Mouse (Mus musculus) heart, adult 2 months (tissue): ENCODE measurements around the gene Mef2c. TPM values are rescaled to one million over a fixed set of nuclear protein-coding genes. Genes with fewer than 3 reads are reported as not detected.

Experiments
- DNase-seq, 2 experiments: peaks; one replicate each; pipeline ENCODE4 v3.0.0; 2021
- H3K27ac ChIP-seq: fragments of 200-600 bp; 2 replicates; pipeline ENCODE4 v1.8.1; 2022
- H3K27me3 ChIP-seq: fragments of 200-500 bp; 2 replicates; pipeline ENCODE4 v1.6.1; 2012; ENCODE audit warnings: mild to moderate bottlenecking, low read length, inconsistent platforms, mixed read lengths; ENCODE audit not compliant: control insufficient read depth, insufficient read depth
- H3K36me3 ChIP-seq: fragments of 200-500 bp; 2 replicates; pipeline ENCODE4 v1.6.1; 2012; ENCODE audit warnings: low read length, inconsistent platforms; ENCODE audit not compliant: control insufficient read depth, insufficient read depth
- H3K4me1 ChIP-seq: fragments of 200-500 bp; 2 replicates; pipeline ENCODE4 v1.6.1; 2011; ENCODE audit warnings: low read length; ENCODE audit not compliant: control insufficient read depth, insufficient read depth
- H3K4me3 ChIP-seq: fragments of 200-600 bp; 2 replicates; pipeline ENCODE4 v1.8.1; 2022
- H3K79me2 ChIP-seq: fragments of 200-500 bp; replicated peaks from 2 replicates; pipeline ENCODE4 v1.6.1; 2012; ENCODE audit warnings: mild to moderate bottlenecking, inconsistent platforms, low read length, moderate library complexity, mixed read lengths; ENCODE audit not compliant: control insufficient read depth, insufficient read depth
- H3K9ac ChIP-seq: fragments of 200-500 bp; 2 replicates; pipeline ENCODE4 v1.6.1; 2012; ENCODE audit warnings: low read depth, mild to moderate bottlenecking, control low read depth, inconsistent platforms, low read length, mixed read lengths
- CTCF ChIP-seq: fragments of 200-600 bp; IDR thresholded peaks from 2 replicates; pipeline ENCODE4 v1.8.1; 2022; ENCODE audit warnings: antibody characterized with exemption, mild to moderate bottlenecking, moderate library complexity
- EP300 ChIP-seq: fragments of 200-500 bp; IDR thresholded peaks from 2 replicates; pipeline ENCODE4 v1.6.1; 2011; ENCODE audit warnings: low read depth, low read length, control low read depth; ENCODE audit not compliant: insufficient read depth
- POLR2A ChIP-seq: fragments of 200-500 bp; IDR thresholded peaks from 2 replicates; pipeline ENCODE4 v1.6.1; 2011; ENCODE audit warnings: mild to moderate bottlenecking, low read depth, low read length, control low read depth; ENCODE audit not compliant: insufficient read depth
- WGBS: fragments of 180-500 bp; shearing (Covaris S2); methylation state at CpG from one replicate; pipeline ENCODE4 v1.1.7; 2018; 5-methylcytosine and 5-hydroxymethylcytosine counted together
- intact Hi-C: fragments of 180-260 bp; cut with DNase I; formaldehyde crosslinking; loops from one replicate; pipeline ENCODE4 v1.15.1; 2025
- polyA plus RNA-seq: library from polyadenylated mRNA; depleted of rRNA; stranded (reverse); fragments of >200 nt; gene quantifications from 2 replicates; pipeline ENCODE4 v1.2.3, GENCODE M21; 2012
- total RNA-seq, 2 experiments: library from RNA; stranded (reverse); gene quantifications; 2 replicates each; pipeline ENCODE4 v1.2.3; 2021

Gene Mef2c
- total and polyA plus RNA-seq, 3 experiments = 35.5 to 74.1 (median 56.5) TPM

DNA sequence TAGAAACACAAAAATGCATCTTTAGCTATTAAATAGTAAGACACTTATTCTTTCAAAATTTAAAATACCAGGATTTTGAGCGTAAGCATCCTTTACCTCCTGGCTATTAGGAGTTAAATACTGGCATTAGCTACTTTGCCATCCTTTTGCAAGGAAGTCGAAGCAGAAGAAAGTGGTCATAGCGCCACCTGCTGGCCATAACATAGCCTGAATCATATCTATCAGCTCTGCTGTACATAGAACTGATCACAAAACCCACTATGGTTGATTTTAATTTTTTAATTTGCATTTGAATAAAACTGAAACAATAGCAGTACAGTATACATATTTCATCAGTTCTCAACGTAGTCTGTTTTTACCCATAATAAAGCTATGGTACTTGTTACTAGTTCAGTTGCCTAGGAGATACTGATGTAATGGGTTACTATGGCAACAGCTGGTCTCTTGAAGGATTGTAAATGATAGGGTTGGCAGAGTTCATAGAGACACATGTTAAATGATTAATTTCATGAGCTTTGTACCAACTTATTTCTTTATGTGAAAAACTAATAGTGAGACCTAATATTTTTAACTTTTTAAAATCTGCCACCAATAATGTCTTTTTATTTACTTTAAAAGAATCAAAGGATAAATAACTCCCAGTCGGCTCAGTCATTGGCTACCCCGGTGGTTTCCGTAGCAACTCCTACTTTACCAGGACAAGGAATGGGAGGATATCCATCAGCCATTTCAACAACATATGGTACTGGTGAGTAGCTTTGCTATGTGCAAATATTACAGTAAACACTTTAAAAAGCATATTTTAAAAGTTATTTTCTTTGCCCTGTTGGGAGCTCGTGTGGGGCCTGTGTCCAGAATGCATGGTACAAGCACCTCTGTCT, 151.3 kb downstream of the Mef2c start:
- Histone ChIP-seq H3K79me2 (peaks cover 1% of the 10 kb centered on the region; the same call in 1 of the 2 replicates), H3K27ac (no peak overlapping the region), H3K27me3 (no peaks in the 10 kb centered on the region), H3K36me3 (peaks cover 17% of the 10 kb centered on the region), H3K4me3 (no peak overlapping the region), H3K4me1 (peaks cover 4% of the 10 kb centered on the region; the same call in 1 of the 2 replicates), H3K9ac (no peak overlapping the region)
- peak; percentile 77 to 84 for DNase-seq
- TF ChIP-seq CTCF (peak; percentile 96), POLR2A (no peak), EP300 (no peak)
- intact Hi-C loops = loop anchor here (2.0 to 10.0 kb wide), 6 partner anchors 38 to 1713 kb away; no protein-coding TSS in a partner anchor
- 44% methylated on average over 8 of the region's 8 CpGs for WGBS

GRCm38 (mm10) chr13:83656094-83656493, 152.3 kb downstream of the Mef2c start:
- intact Hi-C loops = loop anchor here (5.0 to 10.0 kb wide), 4 partner anchors 591 to 1714 kb away; no protein-coding TSS in a partner anchor
- H3K36me3 ChIP-seq = peaks cover 12% of the 10 kb centered on the region
- H3K27ac ChIP-seq = no peak overlapping the region
- no peaks in the 10 kb centered on the region for H3K27me3 ChIP-seq
- peaks cover 1% of the 10 kb centered on the region; the same call in 1 of the 2 replicates for H3K79me2 ChIP-seq
- WGBS = 86% methylated on average over 7 of the region's 7 CpGs
- H3K9ac ChIP-seq = no peak overlapping the region
- TF ChIP-seq EP300 = no peak
- TF ChIP-seq POLR2A = no peak
- TF ChIP-seq CTCF = no peak
- H3K4me1 ChIP-seq = peaks cover 4% of the 10 kb centered on the region; the same call in 1 of the 2 replicates
- DNase-seq = no peak
- H3K4me3 ChIP-seq = no peak overlapping the region

GRCm38 (mm10) chr13:83656773-83657172, 152.9 kb downstream of the Mef2c start:
- H3K27ac ChIP-seq = no peak overlapping the region
- H3K4me3 ChIP-seq = no peak overlapping the region
- intact Hi-C loops = loop anchor here (5.0 to 10.0 kb wide), 4 partner anchors 592 to 1714 kb away; no protein-coding TSS in a partner anchor
- peaks cover 1% of the 10 kb centered on the region; the same call in 1 of the 2 replicates for H3K79me2 ChIP-seq
- peaks cover 4% of the 10 kb centered on the region; the same call in 1 of the 2 replicates for H3K4me1 ChIP-seq
- H3K27me3 ChIP-seq = no peaks in the 10 kb centered on the region
- H3K36me3 ChIP-seq = peaks cover 9% of the 10 kb centered on the region
- TF ChIP-seq EP300 = no peak
- peak; percentile 83 for TF ChIP-seq CTCF
- no peak for DNase-seq
- WGBS = 71% methylated on average over 4 of the region's 4 CpGs
- H3K9ac ChIP-seq = no peak overlapping the region

GRCm38 (mm10) chr13:83660722-83661121, 156.9 kb downstream of the Mef2c start:
- H3K9ac ChIP-seq = no peak overlapping the region
- H3K79me2 ChIP-seq = peaks cover 1% of the 10 kb centered on the region; the same call in 1 of the 2 replicates
- peaks cover 6% of the 10 kb centered on the region for H3K36me3 ChIP-seq
- intact Hi-C loops = no loop called here
- WGBS = 86% methylated on average over 8 of the region's 8 CpGs
- DNase-seq = no peak
- no peak overlapping the region for H3K4me3 ChIP-seq
- H3K4me1 ChIP-seq = no peaks in the 10 kb centered on the region
- H3K27ac ChIP-seq = no peak overlapping the region
- no peak for TF ChIP-seq POLR2A
- TF ChIP-seq EP300 = no peak
- no peak for TF ChIP-seq CTCF
- no peaks in the 10 kb centered on the region for H3K27me3 ChIP-seq

DNA sequence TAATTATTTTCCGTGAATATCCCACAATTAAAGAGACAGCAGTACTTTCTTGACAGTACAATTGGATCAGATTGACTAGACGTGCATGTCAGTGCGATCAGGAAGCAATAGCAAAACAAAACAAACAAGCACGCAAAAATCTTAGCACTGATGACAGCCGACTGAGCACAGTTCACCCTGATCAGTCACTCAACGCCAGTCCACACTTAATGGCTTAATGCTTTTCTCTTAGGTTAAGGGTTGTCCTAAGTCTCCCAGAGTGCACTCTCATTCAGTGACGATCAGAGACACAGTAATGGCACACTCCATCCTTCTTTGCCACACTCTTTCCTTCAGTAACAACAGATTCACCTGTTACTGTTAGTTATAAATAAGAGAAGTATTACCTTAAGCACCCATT, 157.3 kb downstream of the Mef2c start:
- intact Hi-C loops = no loop called here
- H3K27me3 ChIP-seq = no peaks in the 10 kb centered on the region
- TF ChIP-seq POLR2A = no peak
- TF ChIP-seq EP300 = no peak
- TF ChIP-seq CTCF = no peak
- H3K79me2 ChIP-seq = peaks cover 1% of the 10 kb centered on the region; the same call in 1 of the 2 replicates
- no peak overlapping the region for H3K4me3 ChIP-seq
- no peak overlapping the region for H3K27ac ChIP-seq
- DNase-seq = no peak
- H3K4me1 ChIP-seq = no peaks in the 10 kb centered on the region
- peaks cover 6% of the 10 kb centered on the region for H3K36me3 ChIP-seq
- H3K9ac ChIP-seq = no peak overlapping the region
- WGBS = 82% methylated on average over 7 of the region's 7 CpGs
